Mouse (Mus musculus): ENCODE measurements at regions not wholly inside any gene's neighbourhood (a gene's known extent, or its start where the extent isn't known, plus 50 kb on each side); places are given as distances from the start of the nearest gene placed in this dataset.

- no peak for TF ChIP-seq CTCF (IDR thresholded peaks at IDR 0.05; ENCODE audit: low read depth)
- no peak for TF ChIP-seq EP300 (IDR thresholded peaks at IDR 0.05; ENCODE audit: low read depth)
- Histone ChIP-seq H3K27me3 (ENCODE audit: control insufficient read depth, insufficient read depth, low read length) (no peaks in the 10 kb centered on the region), H3K4me2 (ENCODE audit: low read depth, low read length) (no peak overlapping the region), H3K36me3 (replicated peaks; ENCODE audit: control insufficient read depth, insufficient read depth, low read length) (no peaks in the 10 kb centered on the region), H3K4me1 (ENCODE audit: control insufficient read depth, insufficient read depth) (no peaks in the 10 kb centered on the region), H3K4me3 (ENCODE audit: low read depth, low read length) (no peak overlapping the region), H3K27ac (ENCODE audit: low read depth) (no peak overlapping the region), H3K9me3 (replicated peaks; ENCODE audit: control insufficient read depth, low read length) (no peaks in the 10 kb centered on the region), H3K9ac (replicated peaks; ENCODE audit: low read depth, low read length) (no peak overlapping the region)
- 70% methylated on average over 4 of the region's 4 CpGs for WGBS
- no peak for DNase-seq (ENCODE audit: low spot score)
- no peak for ATAC-seq (ENCODE audit: insufficient read depth, low read depth)
Measured at GRCm38 (mm10) chr13:38725452-38725851, 66.6 kb upstream of the Eef1e1 start.

- WGBS: 79% methylated on average over 3 of the region's 3 CpGs
- DNase-seq (ENCODE audit: low spot score) (no peak), ATAC-seq (ENCODE audit: insufficient read depth, low read depth) (no peak)
- Histone ChIP-seq H3K4me2 (ENCODE audit: low read depth, low read length) (no peak overlapping the region), H3K4me1 (ENCODE audit: control insufficient read depth, insufficient read depth) (no peaks in the 10 kb centered on the region), H3K4me3 (ENCODE audit: low read depth, low read length) (no peak overlapping the region), H3K9me3 (replicated peaks; ENCODE audit: control insufficient read depth, low read length) (no peaks in the 10 kb centered on the region), H3K27ac (ENCODE audit: low read depth) (no peak overlapping the region), H3K36me3 (replicated peaks; ENCODE audit: control insufficient read depth, insufficient read depth, low read length) (no peaks in the 10 kb centered on the region), H3K27me3 (ENCODE audit: control insufficient read depth, insufficient read depth, low read length) (no peaks in the 10 kb centered on the region), H3K9ac (replicated peaks; ENCODE audit: low read depth, low read length) (no peak overlapping the region)
- TF ChIP-seq EP300 (IDR thresholded peaks at IDR 0.05; ENCODE audit: low read depth) (no peak), CTCF (IDR thresholded peaks at IDR 0.05; ENCODE audit: low read depth) (no peak)
Measured at GRCm38 (mm10) chr13:38721166-38721565, 62.3 kb upstream of the Eef1e1 start.

- Histone ChIP-seq H3K9ac (replicated peaks; ENCODE audit: low read depth, low read length) (no peak overlapping the region), H3K4me2 (ENCODE audit: low read depth, low read length) (no peak overlapping the region)
- TF ChIP-seq CTCF (IDR thresholded peaks at IDR 0.05; ENCODE audit: low read depth) (no peak), EP300 (IDR thresholded peaks at IDR 0.05; ENCODE audit: low read depth) (no peak)
Measured at GRCm38 (mm10) chr13:38714838-38715237, 56.0 kb upstream of the Eef1e1 start.

More at GRCm38 (mm10) chr13:38714838-38715237, 56.0 kb upstream of the Eef1e1 start:
- no peak overlapping the region for H3K27ac ChIP-seq (ENCODE audit: low read depth)
- WGBS: 57% methylated on average over 5 of the region's 5 CpGs
- no peaks in the 10 kb centered on the region for H3K36me3 ChIP-seq (replicated peaks; ENCODE audit: control insufficient read depth, insufficient read depth, low read length)
- H3K4me3 ChIP-seq (ENCODE audit: low read depth, low read length): no peak overlapping the region
- no peaks in the 10 kb centered on the region for H3K4me1 ChIP-seq (ENCODE audit: control insufficient read depth, insufficient read depth)
- no peaks in the 10 kb centered on the region for H3K9me3 ChIP-seq (replicated peaks; ENCODE audit: control insufficient read depth, low read length)
- no peak for ATAC-seq (ENCODE audit: insufficient read depth, low read depth)
- DNase-seq (ENCODE audit: low spot score): no peak
- no peaks in the 10 kb centered on the region for H3K27me3 ChIP-seq (ENCODE audit: control insufficient read depth, insufficient read depth, low read length)

Measured in heart, postnatal 0 days (tissue).